Mouse (Mus musculus): Measurements from ENCODE around the gene Tmem98.

Tmem98 gene

GRCm38 (mm10) chr11:80790413-80790812 lies 19.6 kb upstream of the Tmem98 start:
- DNase-seq (ENCODE audit: low spot score in 2 of 2), result no peak

GRCm38 (mm10) chr11:80791677-80792432 lies 18.1 kb upstream of the Tmem98 start:
- DNase-seq (ENCODE audit: low spot score in 2 of 2), result no peak

- no peak for DNase-seq (ENCODE audit: low spot score in 2 of 2)
Measured at GRCm38 (mm10) chr11:80793386-80793785, 16.6 kb upstream of the Tmem98 start.

GRCm38 (mm10) chr11:80794290-80794689 lies 15.7 kb upstream of the Tmem98 start:
- DNase-seq (ENCODE audit: low spot score in 2 of 2), result no peak

- DNase-seq (ENCODE audit: low spot score in 2 of 2), result no peak
Measured at GRCm38 (mm10) chr11:80795431-80795830, 14.5 kb upstream of the Tmem98 start.

GRCm38 (mm10) chr11:80799979-80800378 lies 10.0 kb upstream of the Tmem98 start:
- no peak for DNase-seq (ENCODE audit: low spot score in 2 of 2)

- no peak for DNase-seq (ENCODE audit: low spot score in 2 of 2)
Measured at GRCm38 (mm10) chr11:80802706-80803105, 7.3 kb upstream of the Tmem98 start.

GRCm38 (mm10) chr11:80808551-80809070 lies 1.4 kb upstream of the Tmem98 start:
- DNase-seq (ENCODE audit: low spot score in 2 of 2), result no peak

- DNase-seq (ENCODE audit: low spot score in 2 of 2), result no peak
Measured at GRCm38 (mm10) chr11:80809666-80809992, 346 bp upstream of the Tmem98 start.

- DNase-seq (ENCODE audit: low spot score in 2 of 2), result no peak
Measured at GRCm38 (mm10) chr11:80811156-80811555, 1.2 kb downstream of the Tmem98 start.

GRCm38 (mm10) chr11:80815354-80815753 lies 5.4 kb downstream of the Tmem98 start:
- DNase-seq (ENCODE audit: low spot score in 2 of 2), result peak in 1 of 2 experiments; percentile 19

GRCm38 (mm10) chr11:80818060-80818697 lies 8.2 kb downstream of the Tmem98 start:
- peak; percentile 58 to 78 for DNase-seq (ENCODE audit: low spot score in 2 of 2)

- DNase-seq (ENCODE audit: low spot score in 2 of 2), result no peak
Measured at GRCm38 (mm10) chr11:80820085-80820484, 10.1 kb downstream of the Tmem98 start.

GRCm38 (mm10) chr11:80821296-80821695 lies 11.3 kb downstream of the Tmem98 start:
- peak; percentile 29 to 43 for DNase-seq (ENCODE audit: low spot score in 2 of 2)

GRCm38 (mm10) chr11:80821794-80822193 lies 11.8 kb downstream of the Tmem98 start:
- DNase-seq (ENCODE audit: low spot score in 2 of 2), result no peak

GRCm38 (mm10) chr11:80835395-80835794 lies 25.4 kb downstream of the Tmem98 start:
- DNase-seq (ENCODE audit: low spot score in 2 of 2), result no peak

GRCm38 (mm10) chr11:80835841-80836240 lies 25.9 kb downstream of the Tmem98 start:
- no peak for DNase-seq (ENCODE audit: low spot score in 2 of 2)

GRCm38 (mm10) chr11:80838724-80839123 lies 28.7 kb downstream of the Tmem98 start:
- DNase-seq (ENCODE audit: low spot score in 2 of 2), result no peak

GRCm38 (mm10) chr11:80843435-80843834 lies 33.5 kb downstream of the Tmem98 start:
- DNase-seq (ENCODE audit: low spot score in 2 of 2), result no peak

- no peak for DNase-seq (ENCODE audit: low spot score in 2 of 2)
Measured at GRCm38 (mm10) chr11:80845486-80845885, 35.5 kb downstream of the Tmem98 start.

- no peak for DNase-seq (ENCODE audit: low spot score in 2 of 2)
Measured at GRCm38 (mm10) chr11:80846115-80846514, 36.1 kb downstream of the Tmem98 start.

GRCm38 (mm10) chr11:80848131-80848530 lies 38.2 kb downstream of the Tmem98 start:
- DNase-seq (ENCODE audit: low spot score in 2 of 2), result no peak

GRCm38 (mm10) chr11:80851859-80852258 lies 41.9 kb downstream of the Tmem98 start:
- DNase-seq (ENCODE audit: low spot score in 2 of 2), result no peak

All from right cerebral cortex, adult 2 months (tissue).